Mouse (Mus musculus) MEL (cell line): ENCODE measurements around the gene Tent5b. TPM values are rescaled to one million over a fixed set of nuclear protein-coding genes. Genes with fewer than 3 reads are reported as not detected.

Source experiments
- DNase-seq: peaks from one replicate; pipeline ENCODE4 v3.0.0; 2011; ENCODE audit warnings: low read depth, low spot score
- H3K27ac ChIP-seq: 2 replicates; pipeline ENCODE4 v1.5.1; 2012; ENCODE audit warnings: low read depth, mild to moderate bottlenecking, control low read depth, low read length, moderate library complexity; ENCODE audit not compliant: control insufficient read depth
- H3K27me3 ChIP-seq, 2 experiments: fragments of 150-350 bp in 1 of 2; sonication (generic) in 1 of 2; 2 replicates each; pipeline ENCODE4 v1.6.1; 2012; ENCODE audit warnings: low read length in 2 of 2, mild to moderate bottlenecking in 2 of 2, improper control_type of control experiment in 1 of 2, moderate library complexity in 1 of 2; ENCODE audit not compliant: insufficient read depth in 2 of 2, control insufficient read depth in 1 of 2
- H3K36me3 ChIP-seq, 2 experiments: 2 replicates each; pipeline ENCODE4 v1.6.1; 2012 to 2014; ENCODE audit warnings: low read length in 2 of 2, improper control_type of control experiment in 1 of 2, inconsistent platforms in 1 of 2, mild to moderate bottlenecking in 1 of 2; ENCODE audit not compliant: insufficient read depth in 2 of 2, control insufficient read depth in 1 of 2
- H3K4me1 ChIP-seq, 2 experiments: fragments of 150-350 bp in 1 of 2; sonication (generic) in 1 of 2; 2 replicates each; pipeline ENCODE4 v1.6.1; 2012; ENCODE audit warnings: low read length in 2 of 2, improper control_type of control experiment in 1 of 2, mild to moderate bottlenecking in 1 of 2; ENCODE audit not compliant: insufficient read depth in 2 of 2, control insufficient read depth in 1 of 2
- H3K4me3 ChIP-seq, 2 experiments: fragments of 150-350 bp in 1 of 2; sonication (generic) in 1 of 2; 2 replicates each; pipeline ENCODE4 v1.5.1; 2012; ENCODE audit warnings: low read depth in 2 of 2, low read length in 2 of 2, mild to moderate bottlenecking in 2 of 2, moderate library complexity in 2 of 2, control low read depth in 1 of 2, improper control_type of control experiment in 1 of 2; ENCODE audit not compliant: control insufficient read depth in 1 of 2, insufficient read depth in 1 of 2
- H3K79me2 ChIP-seq: 2 replicates; pipeline ENCODE4 v1.6.1; 2012; ENCODE audit warnings: mild to moderate bottlenecking, low read length, moderate library complexity; ENCODE audit not compliant: control insufficient read depth, poor library complexity, insufficient read depth
- H3K9ac ChIP-seq: 2 replicates; pipeline ENCODE4 v1.6.1; 2012; ENCODE audit warnings: low read depth, mild to moderate bottlenecking, control low read depth, low read length, moderate library complexity; ENCODE audit not compliant: control insufficient read depth, poor library complexity, severe bottlenecking
- H3K9me3 ChIP-seq: fragments of 150-350 bp; sonication (generic); replicated peaks from 2 replicates; pipeline ENCODE4 v1.6.1; 2012; ENCODE audit warnings: mild to moderate bottlenecking, low read length, improper control_type of control experiment, moderate library complexity; ENCODE audit not compliant: insufficient read depth
- BHLHE40 ChIP-seq: IDR thresholded peaks from 2 replicates; pipeline ENCODE4 v1.6.1; 2012; ENCODE audit warnings: low read depth, mild to moderate bottlenecking, inconsistent platforms, low read length, improper control_type of control experiment, borderline replicate concordance
- CHD1 ChIP-seq: IDR thresholded peaks from 2 replicates; pipeline ENCODE4 v1.6.1; 2012; ENCODE audit warnings: low read depth, mild to moderate bottlenecking, inconsistent platforms, low read length, improper control_type of control experiment
- CTCF ChIP-seq, 3 experiments: IDR thresholded peaks in 2 of 3; conservative IDR thresholded peaks in 1 of 3; 2 replicates each; pipeline ENCODE4 v1.5.1; 2011 to 2012; ENCODE audit warnings: low read length in 3 of 3, low read depth in 2 of 3, mild to moderate bottlenecking in 2 of 3, improper control_type of control experiment in 1 of 3, inconsistent platforms in 1 of 3, mixed read lengths in 1 of 3, moderate library complexity in 1 of 3; ENCODE audit not compliant: control insufficient read depth in 1 of 3, insufficient read depth in 1 of 3, poor library complexity in 1 of 3, severe bottlenecking in 1 of 3
- ETS1 ChIP-seq: IDR thresholded peaks from 2 replicates; pipeline ENCODE4 v1.6.1; 2012; ENCODE audit warnings: low read depth, mild to moderate bottlenecking, inconsistent platforms, low read length, improper control_type of control experiment, moderate library complexity
- GATA1 ChIP-seq: IDR thresholded peaks from 2 replicates; pipeline ENCODE4 v1.6.1; 2011; ENCODE audit warnings: low read depth, low read length, improper control_type of control experiment
- JUND ChIP-seq: IDR thresholded peaks from 2 replicates; pipeline ENCODE4 v1.6.1; 2011; ENCODE audit warnings: low read depth, mild to moderate bottlenecking, improper control_type of control experiment, low read length
- KAT2A ChIP-seq: conservative IDR thresholded peaks from 2 replicates; pipeline ENCODE4 v1.6.1; 2012; ENCODE audit warnings: low read depth, low read length, improper control_type of control experiment, inconsistent platforms
- MAX ChIP-seq: IDR thresholded peaks from 2 replicates; pipeline ENCODE4 v1.6.1; 2011; ENCODE audit warnings: low read length, improper control_type of control experiment
- MAZ ChIP-seq: IDR thresholded peaks from 2 replicates; pipeline ENCODE4 v1.6.1; 2012; ENCODE audit warnings: low read depth, mild to moderate bottlenecking, inconsistent platforms, low read length, improper control_type of control experiment
- MEF2A ChIP-seq: IDR thresholded peaks from 2 replicates; pipeline ENCODE4 v1.6.1; 2014; ENCODE audit warnings: low read depth, mild to moderate bottlenecking, inconsistent platforms, low read length, improper control_type of control experiment; ENCODE audit not compliant: poor library complexity, insufficient replicate concordance, severe bottlenecking; ENCODE audit errors: extremely low read depth
- MXI1 ChIP-seq: IDR thresholded peaks from 2 replicates; pipeline ENCODE4 v1.6.1; 2011; ENCODE audit warnings: mild to moderate bottlenecking, low read depth, low read length, improper control_type of control experiment
- MYB ChIP-seq: IDR thresholded peaks from 2 replicates; pipeline ENCODE4 v1.6.1; 2011; ENCODE audit warnings: mild to moderate bottlenecking, low read depth, low read length, improper control_type of control experiment
- MYC ChIP-seq: IDR thresholded peaks from 2 replicates; pipeline ENCODE4 v1.6.1; 2011; ENCODE audit warnings: low read depth, mild to moderate bottlenecking, low read length, improper control_type of control experiment, moderate library complexity
- NRF1 ChIP-seq: IDR thresholded peaks from 2 replicates; pipeline ENCODE4 v1.6.1; 2014; ENCODE audit warnings: low read depth, mild to moderate bottlenecking, inconsistent platforms, low read length, improper control_type of control experiment, moderate library complexity; ENCODE audit not compliant: poor library complexity, insufficient read depth, severe bottlenecking
- POLR2A ChIP-seq, 2 experiments: IDR thresholded peaks; 2 replicates each; pipeline ENCODE4 v1.6.1; 2011 to 2012; ENCODE audit warnings: low read length in 2 of 2, mild to moderate bottlenecking in 2 of 2, control low read depth in 1 of 2, improper control_type of control experiment in 1 of 2, low read depth in 1 of 2, moderate library complexity in 1 of 2; ENCODE audit not compliant: control insufficient read depth in 1 of 2, insufficient read depth in 1 of 2, poor library complexity in 1 of 2
- RCOR1 ChIP-seq: IDR thresholded peaks from 2 replicates; pipeline ENCODE4 v1.6.1; 2012; ENCODE audit warnings: low read depth, mild to moderate bottlenecking, inconsistent platforms, low read length, improper control_type of control experiment
- SIN3A ChIP-seq: IDR thresholded peaks from 2 replicates; pipeline ENCODE4 v1.6.1; 2012; ENCODE audit warnings: low read length, improper control_type of control experiment, inconsistent platforms
- TBP ChIP-seq: IDR thresholded peaks from 2 replicates; pipeline ENCODE4 v1.8.0; 2011; ENCODE audit warnings: low read depth, low read length, improper control_type of control experiment
- UBTF ChIP-seq: IDR thresholded peaks from 2 replicates; pipeline ENCODE4 v1.6.1; 2012; ENCODE audit warnings: low read depth, mild to moderate bottlenecking, inconsistent platforms, low read length, improper control_type of control experiment, moderate library complexity, borderline replicate concordance; ENCODE audit not compliant: insufficient read depth
- USF1 ChIP-seq: IDR thresholded peaks from 2 replicates; pipeline ENCODE4 v1.6.1; 2014; ENCODE audit warnings: low read depth, mild to moderate bottlenecking, inconsistent platforms, low read length, improper control_type of control experiment, moderate library complexity
- USF2 ChIP-seq, 2 experiments: IDR thresholded peaks; 2 replicates each; pipeline ENCODE4 v1.6.1; 2011 to 2012; ENCODE audit warnings: improper control_type of control experiment in 2 of 2, low read length in 2 of 2, borderline replicate concordance in 1 of 2, inconsistent platforms in 1 of 2, low read depth in 1 of 2, mild to moderate bottlenecking in 1 of 2; ENCODE audit not compliant: insufficient read depth in 1 of 2
- ZMIZ1 ChIP-seq: IDR thresholded peaks from 2 replicates; pipeline ENCODE4 v1.6.1; 2012; ENCODE audit warnings: low read depth, mild to moderate bottlenecking, inconsistent platforms, low read length, improper control_type of control experiment, moderate library complexity
- polyA plus RNA-seq, 2 experiments: library from polyadenylated mRNA; stranded (reverse) in 1 of 2; unstranded in 1 of 2; fragments of >175 nt in 1 of 2; fragments of >200 nt in 1 of 2; gene quantifications; 2 replicates each; pipeline versions ENCODE4 v1.2.1 to v1.2.4; 2012; ENCODE audit warnings: low replicate concordance in 2 of 2, low read depth in 1 of 2; ENCODE audit not compliant: insufficient read length in 2 of 2, insufficient read depth in 1 of 2, missing spikeins in 1 of 2
- total RNA-seq: library from RNA; depleted of rRNA; stranded (reverse); fragments of 300-350 nt; gene quantifications from 2 replicates; pipeline ENCODE4 v1.2.3, GENCODE M21; 2012

The Tent5b gene
- total and polyA plus RNA-seq, 3 experiments: 2.5 to 3.6 TPM; not detected in 1

DNA sequence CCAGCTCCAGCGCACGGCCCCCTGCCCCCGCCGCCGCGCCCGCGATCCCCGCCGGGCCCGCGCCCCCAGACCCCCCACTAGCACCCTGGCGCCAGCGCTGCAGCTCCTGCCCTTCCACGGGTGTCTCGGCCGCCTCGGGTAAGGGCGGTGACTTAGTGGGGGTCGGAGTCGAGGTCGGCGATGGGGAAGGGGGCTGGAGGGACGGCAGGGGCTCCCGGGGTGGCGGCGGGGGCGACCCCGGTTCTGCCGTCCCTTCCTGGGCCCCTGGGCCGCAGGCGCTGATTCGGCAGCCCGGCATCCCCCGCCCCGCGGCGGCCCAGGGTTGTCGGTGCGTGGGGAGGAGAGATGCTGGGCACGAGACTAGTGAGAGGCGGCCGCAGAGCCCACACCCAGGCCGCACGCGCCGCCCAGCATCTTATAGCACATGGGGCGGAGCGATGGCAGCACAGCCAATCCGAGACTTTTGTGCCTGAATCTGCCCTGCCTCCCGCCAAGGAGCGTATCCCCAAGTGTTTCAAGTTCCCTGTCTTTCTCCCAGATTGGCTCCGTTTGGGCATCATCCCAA lies 18.3 kb downstream of the Tent5b start, which contains the start of gene Trnp1:
Trnp1 (minus strand) TSS at position 391 of the 565 bp plus-strand sequence.
- Histone ChIP-seq H3K36me3 (peaks cover 0 to 2% of the 10 kb centered on the region in 2 experiments; a peak in 1 of 4 replicates), H3K9me3 (no peaks in the 10 kb centered on the region), H3K79me2 (no peaks in the 10 kb centered on the region; the same call in 1 of the 2 replicates), H3K27ac (no peak within 1 kb of the TSS), H3K27me3 (no peaks in the 10 kb centered on the region; a peak in 2 of 4 replicates), H3K4me1 (peaks cover 3 to 9% of the 10 kb centered on the region in 2 experiments; a peak in 3 of 4 replicates), H3K9ac (peak within 1 kb of the TSS; percentile 50; the same call in 1 of the 2 replicates), H3K4me3 (peak within 1 kb of the TSS; percentile 43 to 61; a peak in 3 of 4 replicates)
- DNase-seq: peak; percentile 71
- peak; percentile 90 for TF ChIP-seq BHLHE40
- TF ChIP-seq POLR2A (IDR thresholded peaks at IDR 0.05; ENCODE audit: control insufficient read depth in 1 of 2, insufficient read depth in 1 of 2, low read depth in 1 of 2, low read length in 2 of 2, poor library complexity in 1 of 2): no peak
- no peak for TF ChIP-seq TBP

DNA sequence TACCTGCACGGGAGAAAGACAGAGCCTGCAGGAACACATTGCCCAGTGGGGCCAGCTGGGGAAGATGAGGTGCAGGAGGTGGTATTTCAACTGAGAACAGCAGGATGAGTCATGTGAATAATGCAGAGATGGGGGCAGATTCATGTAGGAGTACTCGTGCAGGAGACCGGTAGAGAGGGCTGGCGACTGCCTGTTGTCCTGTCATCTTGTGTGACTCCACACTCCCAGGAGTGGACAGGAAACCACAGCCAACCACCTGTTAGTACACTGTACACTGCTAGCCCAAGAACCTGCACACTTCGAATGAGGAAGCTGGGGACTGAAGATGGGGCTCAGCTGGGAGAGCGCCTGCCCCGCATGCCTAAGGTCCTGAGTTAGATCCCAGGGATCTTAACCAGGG lies 21.6 kb downstream of the Tent5b start:
- no peaks in the 10 kb centered on the region for H3K79me2 ChIP-seq
- H3K9me3 ChIP-seq: no peaks in the 10 kb centered on the region
- H3K27me3 ChIP-seq: no peaks in the 10 kb centered on the region; a peak in 2 of 4 replicates
- H3K4me1 ChIP-seq: peaks cover 18 to 30% of the 10 kb centered on the region in 2 experiments
- H3K9ac ChIP-seq: no peak overlapping the region
- no peak overlapping the region for H3K27ac ChIP-seq
- no peak overlapping the region for H3K4me3 ChIP-seq
- peaks cover 0 to 23% of the 10 kb centered on the region in 2 experiments; a peak in 2 of 4 replicates for H3K36me3 ChIP-seq
- DNase-seq: peak; percentile 59
- peak; percentile 41; the same call in 1 of the 2 replicates for TF ChIP-seq ETS1
- no peak for TF ChIP-seq USF1

GRCm38 (mm10) chr4:133504300-133504699 lies 24.4 kb downstream of the Tent5b start:
- Histone ChIP-seq H3K27me3 (no peaks in the 10 kb centered on the region), H3K9me3 (no peaks in the 10 kb centered on the region), H3K4me1 (peaks cover 32 to 44% of the 10 kb centered on the region in 2 experiments), H3K79me2 (no peaks in the 10 kb centered on the region), H3K36me3 (peaks cover 0 to 32% of the 10 kb centered on the region in 2 experiments; a peak in 2 of 4 replicates), H3K27ac (no peak overlapping the region; the same call in 1 of the 2 replicates), H3K9ac (peak overlapping the region; percentile 21; the same call in 1 of the 2 replicates), H3K4me3 (no peak overlapping the region)
- peak; percentile 36 for DNase-seq
- no peak for TF ChIP-seq MYB
- TF ChIP-seq GATA1: no peak
- peak; percentile 58; the same call in 1 of the 2 replicates for TF ChIP-seq USF1
- no peak for TF ChIP-seq JUND
- no peak for TF ChIP-seq TBP
- no peak for TF ChIP-seq ZMIZ1
- no peak for TF ChIP-seq UBTF
- TF ChIP-seq USF2 (IDR thresholded peaks at IDR 0.05; ENCODE audit: borderline replicate concordance in 1 of 2, insufficient read depth in 1 of 2, low read depth in 1 of 2, low read length in 2 of 2): 0 out of 4 replicates have a peak, but pooled peaks of 1 of the 2 experiments have one; percentile 10
- TF ChIP-seq CHD1: no peak
- peak; percentile 83 for TF ChIP-seq MYC
- 0 out of 2 replicates have a peak, but pooled peaks have one; percentile 34 for TF ChIP-seq SIN3A
- TF ChIP-seq MEF2A: no peak
- TF ChIP-seq BHLHE40: peak; percentile 49; the same call in 1 of the 2 replicates
- TF ChIP-seq NRF1: no peak
- no peak for TF ChIP-seq CTCF (IDR thresholded peaks at IDR 0.05 in 2 of 3, conservative IDR thresholded peaks at IDR 0.05 in 1 of 3; ENCODE audit: control insufficient read depth in 1 of 3, insufficient read depth in 1 of 3, low read depth in 2 of 3, low read length in 3 of 3, poor library complexity in 1 of 3, severe bottlenecking in 1 of 3)
- TF ChIP-seq RCOR1: no peak
- peak; percentile 94 for TF ChIP-seq MXI1
- no peak for TF ChIP-seq POLR2A (IDR thresholded peaks at IDR 0.05; ENCODE audit: control insufficient read depth in 1 of 2, insufficient read depth in 1 of 2, low read depth in 1 of 2, low read length in 2 of 2, poor library complexity in 1 of 2)
- no peak for TF ChIP-seq MAZ
- TF ChIP-seq MAX: peak; percentile 93
- no peak for TF ChIP-seq KAT2A
